Mouse (Mus musculus): Measurements from ENCODE around the gene Dnah7c.
"Not testable (repeated sequence)": the region's sequence is repeated elsewhere in the genome, so short reads cannot be mapped to it uniquely, and the experiment has no call there.

Dnah7c gene

DNA sequence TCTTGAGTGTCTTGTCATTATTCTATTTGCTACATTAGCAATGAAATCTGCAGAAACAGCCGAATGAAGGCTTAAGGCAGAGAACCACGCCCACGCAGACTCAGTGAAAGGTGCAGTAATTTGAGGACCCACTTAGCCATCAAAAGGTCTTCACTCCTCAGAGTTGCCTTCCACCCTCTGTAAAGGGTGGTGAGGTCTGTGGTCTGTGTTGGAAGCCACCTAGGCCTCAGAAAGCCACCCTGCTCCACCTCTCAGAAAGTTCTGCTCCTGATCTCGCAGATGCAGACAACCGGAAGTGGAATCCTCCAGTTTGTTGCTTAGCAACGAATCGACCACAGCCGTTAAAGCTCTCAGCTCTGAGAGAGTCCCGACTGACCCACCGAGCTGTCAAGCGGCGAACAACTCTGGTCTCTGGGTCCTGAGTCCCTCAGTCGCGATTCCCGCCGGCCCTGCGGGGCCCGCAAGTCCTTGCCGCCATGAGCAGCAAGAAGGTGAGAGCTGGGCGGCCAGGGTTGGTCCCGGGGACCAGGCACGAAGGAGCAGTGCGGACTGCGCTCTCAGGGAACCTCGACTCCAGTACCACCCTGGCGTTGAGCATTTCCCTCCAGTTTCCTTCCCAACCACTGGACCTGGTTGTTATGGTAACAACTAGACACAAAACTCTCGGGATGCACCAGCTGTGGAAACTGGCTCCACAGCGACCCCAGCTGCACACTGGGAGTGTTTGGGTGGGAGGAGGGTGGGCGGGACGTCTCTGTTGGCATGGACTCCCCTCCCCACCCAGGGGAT, at the start of gene Dnah7c:
TSS of gene Dnah7c (plus strand) at position 456 of the 789 bp plus-strand sequence.
- peak; percentile 40 for DNase-seq (ENCODE audit: low read depth, low spot score)

DNA sequence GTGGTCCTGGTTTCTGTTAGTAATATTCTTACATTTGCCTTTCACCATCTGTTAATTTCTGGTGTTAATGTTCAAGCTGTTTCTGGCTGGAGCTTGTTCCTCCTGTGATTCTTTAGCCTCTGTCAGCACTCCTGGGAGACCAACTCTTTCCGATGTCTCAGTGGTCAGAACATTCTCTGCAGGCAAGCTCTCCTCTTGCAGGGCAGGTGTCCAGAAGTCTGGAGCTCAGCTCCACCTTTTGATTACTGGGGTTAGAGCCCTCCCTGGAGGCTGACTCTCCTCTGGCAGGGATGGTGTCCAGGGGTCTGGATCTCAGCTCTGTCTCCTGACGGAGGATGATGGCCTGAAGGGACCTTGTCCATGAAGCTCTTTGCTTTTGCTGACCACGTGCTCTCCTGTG, 44.8 kb upstream of the Dnah7c start:
- not testable (repeated sequence) for DNase-seq (ENCODE audit: low read depth, low spot score)

GRCm38 (mm10) chr1:46394681-46395297, 30.6 kb upstream of the Dnah7c start:
- DNase-seq (ENCODE audit: low read depth, low spot score): not testable (repeated sequence)

- DNase-seq (ENCODE audit: low read depth, low spot score): no peak
Measured at GRCm38 (mm10) chr1:46408324-46409115, 16.9 kb upstream of the Dnah7c start.

- not testable (repeated sequence) for DNase-seq (ENCODE audit: low read depth, low spot score)
Measured at GRCm38 (mm10) chr1:46414798-46415197, 10.6 kb upstream of the Dnah7c start.

DNA sequence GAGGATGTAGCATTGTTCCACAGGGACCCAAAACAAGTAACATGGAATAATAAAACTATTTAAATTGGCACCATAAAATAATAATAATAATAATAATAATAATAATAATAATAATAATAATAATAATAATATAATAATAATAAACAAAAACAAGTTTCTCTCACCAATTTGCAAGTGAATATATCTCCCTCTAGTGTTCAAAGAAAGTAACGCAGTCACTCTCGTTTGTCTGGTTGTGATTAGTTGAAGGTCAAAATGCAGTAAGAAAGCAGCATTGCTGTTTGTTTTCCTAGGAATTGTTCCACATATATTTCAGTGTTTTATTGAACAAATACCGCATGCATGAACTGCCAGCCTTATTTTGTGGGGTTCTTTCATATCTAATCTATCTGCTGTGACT, 8.4 kb upstream of the Dnah7c start:
- peak; percentile 39 for DNase-seq (ENCODE audit: low read depth, low spot score)

DNA sequence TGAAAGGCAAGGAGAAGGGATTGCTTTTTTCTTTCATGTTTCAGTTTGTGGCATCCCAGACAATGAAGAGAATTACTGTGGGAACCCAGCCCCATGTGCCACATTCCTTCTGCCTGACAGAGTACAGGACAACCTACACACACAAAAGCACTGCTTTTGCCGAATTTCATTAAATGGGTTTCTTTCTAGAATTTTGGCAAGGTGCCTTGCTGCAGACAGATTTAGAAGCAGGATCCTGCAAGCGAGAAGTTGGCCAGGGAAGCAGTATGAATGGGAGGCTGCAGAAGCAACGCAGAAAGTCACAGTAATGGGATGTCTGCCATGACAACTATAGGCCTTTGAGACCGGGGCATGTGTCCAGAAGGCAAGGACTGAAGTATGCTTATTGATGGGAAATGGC, 6.4 kb upstream of the Dnah7c start:
- not testable (repeated sequence) for DNase-seq (ENCODE audit: low read depth, low spot score)

DNA sequence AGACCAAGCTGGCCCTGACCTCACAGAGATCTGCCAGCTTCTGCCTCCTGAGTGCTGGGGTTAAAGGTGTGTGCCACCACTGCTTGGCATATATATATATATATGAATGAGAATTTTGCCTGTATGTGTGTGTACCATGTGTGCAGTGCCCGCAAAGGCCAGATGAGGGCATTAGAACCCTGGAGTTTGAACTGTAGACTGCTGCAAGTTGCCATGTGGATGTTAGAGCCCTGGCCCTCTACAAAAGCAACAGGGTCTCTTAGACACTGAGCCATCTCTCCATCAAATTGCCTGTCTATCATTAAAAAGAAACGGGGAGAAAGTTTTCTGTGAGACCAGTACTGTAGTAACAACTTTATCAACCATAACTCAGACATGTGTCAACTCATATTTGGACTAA, 3.0 kb downstream of the Dnah7c start:
- DNase-seq (ENCODE audit: low read depth, low spot score): no peak

GRCm38 (mm10) chr1:46514671-46515070, 89.3 kb downstream of the Dnah7c start:
- DNase-seq (ENCODE audit: low read depth, low spot score): not testable (repeated sequence)

DNA sequence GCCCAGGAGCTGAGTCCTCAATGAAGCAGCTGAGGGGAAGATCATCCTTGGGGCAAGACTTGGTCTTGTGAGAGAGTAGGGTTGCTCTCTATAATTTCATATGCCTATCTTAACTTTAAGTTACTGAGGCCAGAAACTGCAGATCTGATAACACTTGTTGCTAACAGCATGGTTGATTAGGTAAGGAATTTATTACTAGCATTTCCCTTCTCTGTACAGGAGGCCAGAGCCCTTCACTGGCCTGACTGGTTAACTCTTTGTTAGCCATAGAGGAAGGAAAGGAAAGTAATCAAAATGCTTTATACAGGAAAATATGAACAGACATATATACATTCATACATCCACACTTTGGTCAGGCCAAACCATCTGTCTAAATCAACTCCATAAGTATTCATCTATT, 95.6 kb downstream of the Dnah7c start:
- DNase-seq (ENCODE audit: low read depth, low spot score): no peak

DNA sequence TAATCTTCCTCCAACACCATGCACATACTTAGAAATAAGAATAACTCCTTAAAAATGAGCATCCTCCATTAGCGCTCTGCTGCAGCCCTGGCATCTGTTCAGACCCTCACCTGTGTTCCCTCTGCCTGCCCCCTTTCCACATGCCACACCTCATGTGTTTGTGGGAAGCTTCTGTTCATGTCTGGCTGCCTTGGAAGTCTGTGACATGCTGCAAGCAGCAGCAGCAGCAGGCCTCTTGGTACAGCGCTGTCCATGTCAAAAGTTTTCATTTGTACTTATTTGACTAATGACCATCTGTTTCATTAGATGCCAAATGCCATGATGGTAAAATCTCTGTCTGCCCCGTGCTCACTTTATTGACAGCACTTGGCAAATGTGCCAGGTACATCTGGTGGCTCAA, 101.1 kb downstream of the Dnah7c start:
- DNase-seq (ENCODE audit: low read depth, low spot score): not testable (repeated sequence)

- DNase-seq (ENCODE audit: low read depth, low spot score): no peak
Measured at GRCm38 (mm10) chr1:46544812-46545421, 119.5 kb downstream of the Dnah7c start.

DNA sequence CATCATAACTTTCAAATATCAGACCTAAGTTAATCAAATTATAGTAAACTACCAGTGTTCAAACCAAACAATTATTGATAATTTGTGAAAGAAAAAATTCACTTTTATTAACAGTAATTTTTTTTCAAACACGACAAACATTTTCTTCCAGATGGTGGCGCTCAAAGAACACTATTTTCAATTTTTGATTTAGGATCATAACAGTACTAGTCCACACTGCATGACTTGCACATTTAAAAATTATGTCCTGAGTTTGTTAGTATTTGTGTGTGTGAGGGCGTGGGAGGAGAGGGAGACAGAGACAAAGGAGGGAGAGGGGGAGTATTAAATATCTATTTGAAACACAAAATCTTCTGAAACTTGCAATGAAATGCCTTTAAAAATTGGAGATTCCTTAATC, 155.0 kb downstream of the Dnah7c start:
- no peak for DNase-seq (ENCODE audit: low read depth, low spot score)

GRCm38 (mm10) chr1:46593826-46594225, 168.4 kb downstream of the Dnah7c start:
- DNase-seq (ENCODE audit: low read depth, low spot score): not testable (repeated sequence)

- DNase-seq (ENCODE audit: low read depth, low spot score): not testable (repeated sequence)
Measured at GRCm38 (mm10) chr1:46596343-46596742, 171.0 kb downstream of the Dnah7c start.

GRCm38 (mm10) chr1:46620331-46620730, 194.9 kb downstream of the Dnah7c start:
- DNase-seq (ENCODE audit: low read depth, low spot score): no peak

DNA sequence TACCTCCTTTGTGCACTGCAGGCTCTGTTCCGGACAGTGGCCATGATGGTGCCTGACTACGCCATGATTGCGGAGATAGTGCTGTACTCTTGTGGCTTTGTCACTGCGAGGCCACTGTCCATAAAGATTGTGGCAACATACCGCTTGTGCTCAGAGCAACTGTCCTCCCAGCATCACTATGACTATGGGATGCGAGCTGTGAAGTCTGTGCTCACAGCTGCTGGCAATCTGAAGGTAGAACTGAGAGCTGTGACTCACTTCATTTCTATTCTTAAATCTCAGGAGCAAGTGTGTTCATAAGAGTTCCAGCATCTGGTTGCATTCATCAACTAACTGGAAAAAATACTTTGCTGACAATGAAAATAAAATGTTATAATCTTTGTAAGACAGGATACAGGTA, 200.5 kb downstream of the Dnah7c start:
- not testable (repeated sequence) for DNase-seq (ENCODE audit: low read depth, low spot score)

DNA sequence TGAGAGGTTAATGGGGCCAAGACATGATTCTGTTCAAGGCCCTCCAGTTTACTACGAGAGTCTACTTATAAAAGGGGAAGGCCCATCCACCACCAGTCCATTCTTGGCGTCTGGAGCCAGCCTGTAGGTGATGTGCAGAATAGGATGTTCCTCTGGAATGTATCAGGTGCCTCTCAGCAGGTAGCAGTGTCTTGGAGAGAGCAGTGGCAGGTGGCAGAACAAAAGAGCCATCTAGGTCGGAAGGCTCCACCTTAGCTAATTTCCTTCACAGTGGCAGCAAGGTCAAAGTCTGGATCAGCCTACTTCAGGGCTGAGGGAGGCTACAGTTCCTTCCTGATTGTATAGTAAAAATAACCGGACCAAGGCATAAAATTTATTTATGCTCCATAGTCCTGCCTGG, 224.4 kb downstream of the Dnah7c start:
- DNase-seq (ENCODE audit: low read depth, low spot score): not testable (repeated sequence)

- DNase-seq (ENCODE audit: low read depth, low spot score): not testable (repeated sequence)
Measured at GRCm38 (mm10) chr1:46652721-46653120, 227.3 kb downstream of the Dnah7c start.

DNA sequence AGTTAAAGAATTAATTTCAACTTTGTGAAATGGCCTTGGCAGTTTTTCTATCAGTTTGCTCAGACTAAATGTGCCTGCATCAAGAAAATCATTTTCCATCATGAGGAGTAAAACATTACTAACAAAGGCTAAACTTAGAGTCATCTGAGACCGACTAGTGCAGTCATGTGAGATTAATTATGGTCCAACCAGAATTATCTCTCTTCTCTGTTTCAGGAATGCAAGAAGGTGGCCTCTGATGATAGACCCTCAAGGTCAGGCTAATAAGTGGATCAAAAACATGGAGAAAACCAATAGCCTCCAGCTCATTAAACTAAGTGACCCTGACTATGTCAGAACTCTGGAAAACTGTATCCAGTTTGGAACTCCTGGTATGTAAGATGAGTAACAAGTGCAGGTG, 299.4 kb downstream of the Dnah7c start:
- DNase-seq (ENCODE audit: low read depth, low spot score): not testable (repeated sequence)

GRCm38 (mm10) chr1:46725266-46725665, 299.9 kb downstream of the Dnah7c start:
- DNase-seq (ENCODE audit: low read depth, low spot score): no peak

DNA sequence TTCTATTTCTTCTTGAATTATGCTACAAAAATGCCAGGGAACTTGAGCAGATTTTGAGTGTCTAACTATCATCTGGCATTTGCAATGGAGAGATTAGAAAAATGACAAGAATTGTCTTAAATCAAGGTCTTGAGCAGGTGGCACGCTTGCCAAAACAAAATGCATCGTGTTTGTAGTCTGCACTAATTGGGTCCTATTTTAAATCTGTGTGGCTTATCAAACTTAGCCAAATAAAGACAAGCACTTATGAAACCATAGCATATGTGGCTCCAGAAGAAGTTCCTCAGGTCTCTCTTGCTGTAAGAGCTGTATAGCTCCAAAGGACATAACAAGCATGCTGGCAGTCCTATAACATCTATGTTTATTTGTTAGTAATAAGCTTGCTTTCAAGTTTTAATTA, 300.3 kb downstream of the Dnah7c start:
- DNase-seq (ENCODE audit: low read depth, low spot score): not testable (repeated sequence)

All from CD4-positive, CD25-positive, alpha-beta regulatory T cell, adult 2 months (primary cell).